Mouse (Mus musculus) testis, adult 2 months (tissue): ENCODE data around the gene Crls1.

ENCODE experiments used
- CTCF ChIP-seq: fragments of 200-500 bp; IDR thresholded peaks from 2 replicates; pipeline ENCODE4 v1.5.1; 2012; ENCODE audit warnings: low read depth, mild to moderate bottlenecking, inconsistent platforms, low read length, moderate library complexity; ENCODE audit not compliant: control insufficient read depth, insufficient read depth, insufficient replicate concordance
- POLR2A ChIP-seq: fragments of 200-500 bp; IDR thresholded peaks from 2 replicates; pipeline ENCODE4 v1.6.1; 2012; ENCODE audit warnings: low read depth, mild to moderate bottlenecking, inconsistent platforms, low read length, moderate library complexity; ENCODE audit not compliant: control insufficient read depth

DNA sequence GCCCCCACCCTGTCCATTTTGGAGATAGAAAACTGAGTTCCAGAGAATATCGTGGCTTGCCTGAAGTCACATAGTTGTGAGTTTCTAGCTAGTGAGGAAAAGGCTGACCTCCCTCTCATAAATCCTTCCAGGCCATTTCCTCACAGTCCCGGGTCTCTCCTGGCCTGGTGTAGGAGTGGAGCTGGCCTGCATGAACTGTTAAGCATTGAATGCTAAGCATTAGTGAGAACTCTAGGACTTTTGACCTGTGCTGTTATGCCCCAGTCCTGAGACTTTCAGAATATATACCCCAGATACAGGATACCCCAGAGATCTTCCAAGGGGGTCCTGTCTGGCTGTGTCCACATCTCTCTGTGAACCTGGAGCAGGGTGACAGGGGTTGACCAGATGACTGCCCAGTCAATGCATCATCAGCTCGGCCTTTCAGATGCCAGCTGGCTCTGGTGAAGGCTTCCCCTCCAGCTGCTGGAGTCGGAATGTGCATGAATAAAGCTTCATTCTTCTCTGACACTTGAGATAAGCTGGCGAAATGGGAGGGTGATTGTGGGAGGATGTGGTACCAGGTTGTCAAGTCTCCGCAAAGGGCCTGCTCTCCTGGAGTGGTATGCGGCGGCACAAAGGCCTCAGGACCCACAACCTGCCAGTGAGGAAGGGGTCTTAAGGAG, 38.0 kb downstream of the Crls1 start:
- TF ChIP-seq CTCF = no peak
- no peak for TF ChIP-seq POLR2A
